Mouse (Mus musculus): Measurements from ENCODE around the gene Olfr310.

- TF ChIP-seq EP300 (optimal IDR thresholded peaks at IDR 0.05) (no peak), CTCF (IDR thresholded peaks at IDR 0.05; ENCODE audit: low read depth) (no peak)
Measured at GRCm38 (mm10) chr7:86277072-86277471, at the start of gene Olfr310.

Data from stomach, postnatal 0 days (tissue).